Mouse (Mus musculus) liver, embryonic 16.5 days (tissue): ENCODE results near the gene Aifm3. TPM values are rescaled to one million over a fixed set of nuclear protein-coding genes. Genes with fewer than 3 reads are reported as not detected.

ENCODE experiments used
- ATAC-seq: fragments of 200-750 bp; cut with Nextera tagmentation; 2 replicates; pipeline ENCODE4 v1.8.0; 2017; ENCODE audit warnings: low read depth, mild to moderate bottlenecking, moderate number of reproducible peaks, moderate library complexity
- H3K27ac ChIP-seq: fragments of 300-500 bp; sonication (generic); 2 replicates; pipeline ENCODE4 v1.5.1; 2014; ENCODE audit warnings: mild to moderate bottlenecking, low read length
- H3K27me3 ChIP-seq: fragments of 300-500 bp; sonication (generic); 2 replicates; pipeline ENCODE4 v1.6.1; 2014; ENCODE audit warnings: low read depth, low read length, mixed read lengths; ENCODE audit not compliant: control insufficient read depth, insufficient read depth
- H3K36me3 ChIP-seq: fragments of 300-500 bp; sonication (generic); 2 replicates; pipeline ENCODE4 v1.6.1; 2014; ENCODE audit warnings: mild to moderate bottlenecking; ENCODE audit not compliant: control insufficient read depth, insufficient read depth
- H3K4me1 ChIP-seq: fragments of 300-500 bp; sonication (generic); 2 replicates; pipeline ENCODE4 v1.6.1; 2014; ENCODE audit warnings: low read depth, low read length, mixed read lengths; ENCODE audit not compliant: control insufficient read depth
- H3K4me2 ChIP-seq: fragments of 300-500 bp; sonication (generic); 2 replicates; pipeline ENCODE4 v1.6.1; 2014; ENCODE audit warnings: low read depth, low read length, mixed read lengths
- H3K4me3 ChIP-seq: fragments of 300-500 bp; sonication (generic); 2 replicates; pipeline ENCODE4 v1.5.1; 2014; ENCODE audit warnings: low read depth, mild to moderate bottlenecking, low read length
- H3K9ac ChIP-seq: fragments of 300-500 bp; sonication (generic); 2 replicates; pipeline ENCODE4 v1.6.1; 2014; ENCODE audit warnings: low read depth, low read length
- H3K9me3 ChIP-seq: fragments of 300-500 bp; sonication (generic); replicated peaks from 2 replicates; pipeline ENCODE4 v1.6.1; 2016; ENCODE audit warnings: low read length; ENCODE audit not compliant: control insufficient read depth
- WGBS: fragments of 180-500 bp; shearing (Covaris S2); extraction: QIAGEN DNeasy Blood & Tissue Kit; methylation state at CpG from one replicate; pipeline ENCODE4 v1.1.7; 2014; ENCODE audit not compliant: insufficient replicate concordance; 5-methylcytosine and 5-hydroxymethylcytosine counted together
- polyA plus RNA-seq: library from polyadenylated mRNA; unstranded; fragments of >200 nt; fragmentation: Nextera tagmentation; extraction: Ambion mirVana; gene quantifications from 2 replicates; pipeline ENCODE4 v1.2.1, GENCODE M21; 2015

Aifm3 gene
- polyA plus RNA-seq, 1 experiment from 2014 or later, result 6.3 TPM

GRCm38 (mm10) chr16:17510143-17510542 is 20.7 kb downstream of the Aifm3 start:
- H3K27me3 ChIP-seq, result no peaks in the 10 kb centered on the region
- H3K9me3 ChIP-seq, result no peaks in the 10 kb centered on the region
- peaks cover 10% of the 10 kb centered on the region for H3K36me3 ChIP-seq
- H3K4me2 ChIP-seq, result peak overlapping the region; percentile 88
- H3K9ac ChIP-seq, result no peak overlapping the region
- 0 out of 2 replicates have a peak overlapping the region, but pooled peaks have one; percentile 87 for H3K4me3 ChIP-seq
- peak overlapping the region; percentile 5; the same call in 1 of the 2 replicates for H3K27ac ChIP-seq
- H3K4me1 ChIP-seq, result peaks cover 20% of the 10 kb centered on the region
- no peak for ATAC-seq
- WGBS, result 94% methylated on average over 2 of the region's 2 CpGs

- peaks cover 10% of the 10 kb centered on the region for H3K36me3 ChIP-seq
- H3K4me1 ChIP-seq, result peaks cover 20% of the 10 kb centered on the region
- ATAC-seq, result no peak
- H3K9ac ChIP-seq, result no peak overlapping the region
- peak overlapping the region; percentile 88 for H3K4me2 ChIP-seq
- no peaks in the 10 kb centered on the region for H3K9me3 ChIP-seq
- whole genome bisulfite sequencing, result 25% methylated on average over 2 of the region's 2 CpGs
- H3K27ac ChIP-seq, result no peak overlapping the region
- no peak overlapping the region for H3K4me3 ChIP-seq
- H3K27me3 ChIP-seq, result no peaks in the 10 kb centered on the region
These were observed 21.3 kb downstream of the Aifm3 start for GRCm38 (mm10) chr16:17510686-17511085.

- WGBS, result 79% methylated on average over 4 of the region's 4 CpGs
- no peak overlapping the region for H3K9ac ChIP-seq
- no peaks in the 10 kb centered on the region for H3K27me3 ChIP-seq
- no peak overlapping the region for H3K4me2 ChIP-seq
- ATAC-seq, result no peak
- H3K4me3 ChIP-seq, result no peak overlapping the region
- H3K36me3 ChIP-seq, result peaks cover 14% of the 10 kb centered on the region
- H3K4me1 ChIP-seq, result peaks cover 20% of the 10 kb centered on the region
- H3K9me3 ChIP-seq, result no peaks in the 10 kb centered on the region
- H3K27ac ChIP-seq, result no peak overlapping the region
These were observed 22.0 kb downstream of the Aifm3 start for GRCm38 (mm10) chr16:17511431-17511830.

GRCm38 (mm10) chr16:17518910-17519309 is 29.5 kb downstream of the Aifm3 start:
- Histone ChIP-seq H3K4me2 (no peak overlapping the region), H3K36me3 (peaks cover 34% of the 10 kb centered on the region), H3K27me3 (no peaks in the 10 kb centered on the region), H3K9ac (no peak overlapping the region), H3K27ac (no peak overlapping the region), H3K9me3 (no peaks in the 10 kb centered on the region), H3K4me3 (no peak overlapping the region), H3K4me1 (no peaks in the 10 kb centered on the region)
- WGBS, result 69% methylated on average over 2 of the region's 2 CpGs
- ATAC-seq, result no peak

- Histone ChIP-seq H3K4me2 (no peak overlapping the region), H3K27me3 (no peaks in the 10 kb centered on the region), H3K9ac (no peak overlapping the region), H3K4me1 (no peaks in the 10 kb centered on the region), H3K4me3 (no peak overlapping the region), H3K27ac (no peak overlapping the region), H3K36me3 (peaks cover 43% of the 10 kb centered on the region), H3K9me3 (no peaks in the 10 kb centered on the region)
- ATAC-seq, result no peak
- 75% methylated on average over 11 of the region's 11 CpGs for WGBS
These were observed 34.7 kb downstream of the Aifm3 start for GRCm38 (mm10) chr16:17524156-17524555.

GRCm38 (mm10) chr16:17525524-17525923 is 36.1 kb downstream of the Aifm3 start:
- 82% methylated on average over 3 of the region's 3 CpGs for WGBS
- H3K4me1 ChIP-seq, result peaks cover 11% of the 10 kb centered on the region
- peaks cover 39% of the 10 kb centered on the region for H3K36me3 ChIP-seq
- no peak for ATAC-seq
- no peak overlapping the region for H3K27ac ChIP-seq
- H3K27me3 ChIP-seq, result no peaks in the 10 kb centered on the region
- no peaks in the 10 kb centered on the region for H3K9me3 ChIP-seq
- H3K4me3 ChIP-seq, result no peak overlapping the region
- H3K4me2 ChIP-seq, result no peak overlapping the region
- no peak overlapping the region for H3K9ac ChIP-seq

GRCm38 (mm10) chr16:17526223-17526622 is 36.8 kb downstream of the Aifm3 start:
- Histone ChIP-seq H3K27me3 (no peaks in the 10 kb centered on the region), H3K4me2 (no peak overlapping the region), H3K27ac (no peak overlapping the region), H3K9ac (no peak overlapping the region), H3K9me3 (no peaks in the 10 kb centered on the region), H3K36me3 (peaks cover 33% of the 10 kb centered on the region), H3K4me1 (peaks cover 11% of the 10 kb centered on the region), H3K4me3 (no peak overlapping the region)
- no peak for ATAC-seq
- WGBS, result 70% methylated on average over 6 of the region's 6 CpGs

GRCm38 (mm10) chr16:17527606-17528005 is 38.2 kb downstream of the Aifm3 start:
- Histone ChIP-seq H3K9ac (no peak overlapping the region), H3K4me1 (peaks cover 16% of the 10 kb centered on the region), H3K4me3 (no peak overlapping the region), H3K9me3 (no peaks in the 10 kb centered on the region), H3K4me2 (no peak overlapping the region), H3K27me3 (no peaks in the 10 kb centered on the region), H3K36me3 (peaks cover 29% of the 10 kb centered on the region), H3K27ac (no peak overlapping the region)
- no peak for ATAC-seq

GRCm38 (mm10) chr16:17528276-17528675 is 38.9 kb downstream of the Aifm3 start:
- Histone ChIP-seq H3K27ac (no peak overlapping the region), H3K4me2 (no peak overlapping the region), H3K36me3 (peaks cover 26% of the 10 kb centered on the region), H3K9me3 (no peaks in the 10 kb centered on the region), H3K9ac (no peak overlapping the region), H3K4me3 (no peak overlapping the region), H3K27me3 (no peaks in the 10 kb centered on the region), H3K4me1 (peaks cover 16% of the 10 kb centered on the region)
- no peak for ATAC-seq
- 84% methylated on average over 13 of the region's 13 CpGs for WGBS
